Mouse (Mus musculus) urinary bladder, postnatal 14 days (tissue): ENCODE measurements around the gene Tex36.

Source experiments
- DNase-seq: peaks from one replicate; pipeline ENCODE4 v3.0.0; 2021; ENCODE audit warnings: low spot score

The Tex36 gene

DNA sequence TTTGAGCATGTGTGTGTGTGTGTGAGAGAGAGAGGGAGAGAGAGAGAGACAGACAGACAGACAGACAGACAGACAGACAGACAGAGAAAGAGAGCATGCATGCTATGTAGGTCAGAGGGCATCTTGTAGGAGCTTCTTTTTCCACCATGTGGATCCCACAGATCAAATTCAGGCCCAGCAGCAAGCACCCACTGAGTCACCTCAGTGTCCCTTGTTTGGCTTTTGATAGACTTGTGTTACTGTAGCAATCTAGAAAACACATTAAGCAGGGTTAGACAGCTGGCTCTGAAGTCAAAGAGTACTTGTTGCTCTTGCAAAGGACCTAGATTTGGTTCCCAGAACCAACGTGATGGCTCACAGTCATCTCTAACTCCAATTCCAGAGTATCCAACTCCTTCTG lies 10.2 kb downstream of the Tex36 start:
- DNase-seq, result no peak

DNA sequence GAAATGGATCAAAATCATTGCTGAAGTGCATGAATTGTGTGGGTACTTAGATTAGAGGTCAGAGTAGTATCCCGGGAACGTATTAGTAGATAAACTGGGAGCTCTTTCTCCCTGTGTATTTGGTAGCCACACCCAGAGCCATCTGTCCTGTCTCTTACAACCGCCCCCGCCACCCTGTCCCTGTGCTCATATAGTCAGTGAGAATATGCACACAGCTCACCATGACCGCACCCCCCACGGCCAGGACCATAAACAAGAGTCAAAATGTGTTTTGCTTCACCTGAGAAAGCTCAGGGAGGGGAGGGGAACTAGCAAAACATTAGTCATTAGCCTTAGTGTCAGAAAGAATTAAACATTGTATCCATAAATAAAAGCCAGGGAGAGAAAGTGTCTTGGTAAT lies 18.7 kb downstream of the Tex36 start:
- no peak for DNase-seq

GRCm38 (mm10) chr7:133580296-133580640 lies 21.7 kb downstream of the Tex36 start:
- DNase-seq, result no peak

GRCm38 (mm10) chr7:133579491-133580295 lies 22.3 kb downstream of the Tex36 start:
- no peak for DNase-seq

DNA sequence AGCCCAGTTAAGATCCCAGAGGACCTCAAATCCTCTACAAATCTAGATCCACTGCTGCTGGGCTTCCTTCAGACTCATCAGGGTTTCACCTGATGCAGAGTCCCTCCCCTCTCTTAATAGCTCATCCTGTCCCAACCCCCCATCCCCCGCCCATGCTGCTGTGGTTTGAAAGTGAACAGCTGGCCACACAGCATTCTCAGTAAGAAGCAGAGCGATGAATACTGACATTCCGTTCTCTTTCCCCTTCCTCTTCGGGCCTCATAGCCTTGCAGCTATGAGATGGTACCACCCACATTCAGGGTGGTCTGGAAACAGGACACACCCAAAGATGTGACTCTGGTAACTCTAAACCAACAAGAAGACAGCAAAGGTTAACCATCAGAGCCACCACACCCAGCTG lies 25.1 kb downstream of the Tex36 start:
- DNase-seq, result no peak

- DNase-seq, result no peak
Measured at GRCm38 (mm10) chr7:133576281-133576680, 25.7 kb downstream of the Tex36 start.

GRCm38 (mm10) chr7:133571927-133572326 lies 30.0 kb downstream of the Tex36 start:
- no peak for DNase-seq

DNA sequence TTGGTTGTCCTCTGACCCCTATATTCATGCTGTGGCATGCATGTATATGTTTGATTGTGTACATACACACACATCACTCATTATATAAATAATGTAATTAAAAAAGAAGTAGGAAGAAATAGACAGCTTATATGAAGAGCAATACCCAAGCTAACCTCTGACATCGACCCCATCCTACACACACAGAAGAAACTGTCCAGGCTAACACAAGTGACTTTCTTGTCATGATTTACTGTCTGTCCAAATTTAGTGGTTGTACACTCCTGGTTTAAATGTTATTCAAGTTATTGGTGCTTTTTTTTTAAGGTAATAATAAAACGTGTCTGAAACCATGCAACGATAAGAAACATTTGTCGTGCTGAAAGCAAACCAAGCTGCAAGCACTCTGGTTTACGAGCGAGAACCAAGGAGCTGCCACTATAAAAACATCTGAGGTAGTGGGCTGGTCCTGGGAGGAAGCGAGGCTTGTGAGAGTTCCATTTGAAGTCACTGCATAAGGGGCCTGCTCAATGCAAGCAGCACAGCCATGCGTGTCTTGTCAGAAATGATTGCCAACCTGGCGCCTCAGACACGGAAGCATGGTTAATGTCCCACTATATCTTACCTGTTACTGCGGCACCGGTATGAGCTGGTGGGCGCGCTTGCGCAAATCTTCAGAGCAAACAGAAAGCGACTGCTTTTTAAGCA lies 32.6 kb downstream of the Tex36 start:
- no peak for DNase-seq

- DNase-seq, result no peak
Measured at GRCm38 (mm10) chr7:133564600-133564999, 37.4 kb downstream of the Tex36 start.

- DNase-seq, result no peak
Measured at GRCm38 (mm10) chr7:133563175-133563824, 38.7 kb downstream of the Tex36 start.

DNA sequence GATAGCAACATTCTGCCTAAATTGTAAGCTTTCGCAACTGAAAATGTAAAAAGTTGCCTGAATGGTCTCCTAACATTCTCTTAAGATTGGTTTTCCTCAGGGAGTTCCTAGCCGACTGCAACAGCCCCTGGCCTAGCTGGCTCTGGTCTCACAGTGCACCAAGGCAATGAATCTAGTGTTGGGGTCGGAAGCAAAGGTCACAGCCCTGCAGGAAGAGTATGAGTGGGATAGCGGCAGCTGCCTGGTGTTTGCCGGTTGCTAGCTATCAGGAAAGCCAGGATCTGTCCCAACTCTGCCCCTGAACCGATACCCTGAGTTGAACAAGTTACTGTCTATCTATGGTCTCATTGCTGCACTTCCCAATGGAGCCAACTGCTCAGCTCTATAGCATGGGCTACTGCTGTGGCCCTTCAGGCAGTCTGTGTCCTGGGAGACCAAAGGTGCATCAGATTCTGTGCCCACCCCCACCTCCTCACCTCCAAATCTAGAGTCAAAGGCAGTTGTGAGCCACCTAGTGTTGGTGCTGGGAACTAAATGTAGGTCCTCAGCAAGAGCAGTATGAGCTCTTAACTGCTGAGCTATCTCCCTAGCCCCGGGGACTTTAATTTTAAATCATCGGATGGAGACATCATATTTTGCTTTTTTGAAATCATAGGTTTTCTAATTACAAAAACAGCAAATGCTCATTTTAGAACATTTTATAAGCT lies 46.0 kb downstream of the Tex36 start:
- DNase-seq, result no peak

DNA sequence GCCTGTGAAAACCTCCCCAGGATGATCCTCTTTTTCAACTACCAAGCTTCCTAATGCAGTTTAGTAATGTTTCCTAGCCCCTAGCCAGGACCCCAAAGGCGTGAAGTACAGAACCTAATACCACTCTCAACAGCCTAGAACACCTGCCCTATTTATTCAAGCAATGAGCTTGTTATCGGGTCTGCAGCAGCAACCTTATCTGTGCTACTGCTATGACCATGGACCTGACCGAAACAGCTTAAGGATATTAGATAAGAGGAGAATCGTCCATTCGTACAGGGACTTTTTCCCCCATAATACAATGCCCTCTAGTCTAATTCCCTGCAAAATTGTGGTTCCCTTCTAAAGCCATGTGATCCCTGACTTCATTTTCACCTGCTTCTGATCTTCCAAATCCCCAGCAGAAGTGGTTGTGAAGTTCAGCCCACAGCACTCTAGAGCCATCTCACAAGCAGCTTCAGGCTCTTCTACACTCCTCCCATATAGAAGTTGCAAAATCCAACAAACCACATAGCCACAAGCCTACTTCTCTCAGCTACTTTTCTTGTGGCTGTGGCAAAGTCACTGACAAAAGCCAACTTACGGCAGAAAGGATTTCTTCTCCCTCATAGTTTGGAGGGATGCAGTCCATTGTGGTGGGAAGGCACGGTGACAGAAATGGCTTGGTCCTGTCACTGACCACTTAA lies 49.5 kb downstream of the Tex36 start:
- DNase-seq, result no peak

GRCm38 (mm10) chr7:133551000-133551399 lies 51.0 kb downstream of the Tex36 start:
- DNase-seq, result no peak

DNA sequence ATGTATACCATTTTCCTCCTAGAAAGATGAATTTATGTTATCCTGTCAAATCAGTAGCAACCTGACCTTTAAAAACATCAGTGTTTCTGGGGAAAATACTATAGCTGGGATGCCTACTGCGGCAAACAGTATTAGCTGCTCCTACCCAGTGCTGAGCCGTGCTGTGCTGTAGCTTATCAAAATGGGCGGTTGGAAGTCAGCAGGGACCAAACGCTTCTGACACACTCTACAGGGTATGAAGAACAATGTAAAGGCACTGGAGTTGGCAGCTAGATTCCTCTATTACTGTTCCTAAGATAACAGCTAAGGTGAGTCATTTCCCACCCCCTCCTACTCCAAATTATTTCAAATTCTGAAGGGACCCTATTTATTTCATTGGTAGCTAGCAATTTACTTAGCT lies 53.5 kb downstream of the Tex36 start:
- no peak for DNase-seq

- DNase-seq, result no peak
Measured at GRCm38 (mm10) chr7:133545631-133546030, 56.3 kb downstream of the Tex36 start.

DNA sequence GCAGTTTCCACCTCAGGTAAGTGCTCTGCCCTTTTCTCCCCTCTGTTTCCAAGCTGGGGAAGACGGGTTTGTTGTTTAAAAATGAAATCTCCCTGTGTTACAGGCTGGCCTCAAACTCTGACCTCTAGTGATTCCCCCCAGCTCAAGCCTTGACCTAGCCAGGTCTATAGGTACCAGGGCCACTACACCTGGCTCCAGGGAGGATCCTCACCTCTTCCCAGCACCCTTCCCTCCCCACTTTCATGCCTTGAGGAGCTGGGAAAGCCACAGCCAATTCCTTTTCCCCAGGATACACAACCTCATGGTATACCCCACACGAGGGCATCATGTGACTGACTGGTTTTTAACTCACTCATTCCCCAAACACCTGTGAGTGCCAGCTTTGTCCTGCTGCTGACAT lies 57.0 kb downstream of the Tex36 start:
- no peak for DNase-seq

DNA sequence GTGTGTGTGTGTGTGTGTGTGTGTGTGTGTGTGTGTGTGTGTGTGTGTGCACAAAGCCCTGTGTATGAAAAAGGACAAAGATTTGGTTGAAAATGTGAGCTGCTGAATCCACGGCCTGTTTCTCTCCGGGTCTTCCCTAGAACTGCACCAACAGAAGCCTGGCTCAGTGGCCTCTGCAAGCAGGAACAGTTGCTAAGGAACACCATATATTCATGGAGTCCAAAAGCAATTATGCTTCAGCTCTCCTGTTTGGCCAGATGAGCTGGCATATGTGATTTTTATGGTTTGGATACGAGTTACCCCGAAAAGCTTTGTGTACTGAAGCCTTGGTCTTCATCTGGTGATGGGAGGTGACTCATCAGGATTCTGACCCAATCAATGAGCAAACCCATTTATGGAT lies 58.8 kb downstream of the Tex36 start:
- DNase-seq, result no peak

- no peak for DNase-seq
Measured at GRCm38 (mm10) chr7:133537366-133537765, 64.6 kb downstream of the Tex36 start.
